Mouse (Mus musculus): Measurements from ENCODE around the gene Rpp21. TPM values are rescaled to one million over a fixed set of nuclear protein-coding genes. Genes with fewer than 3 reads are reported as not detected.
A peak's percentile ranks its signal among the peaks of the same experiment; 100 is the strongest.

The Rpp21 gene
- polyA plus RNA-seq, 1 experiment from 2014 or later: 146 TPM

DNA sequence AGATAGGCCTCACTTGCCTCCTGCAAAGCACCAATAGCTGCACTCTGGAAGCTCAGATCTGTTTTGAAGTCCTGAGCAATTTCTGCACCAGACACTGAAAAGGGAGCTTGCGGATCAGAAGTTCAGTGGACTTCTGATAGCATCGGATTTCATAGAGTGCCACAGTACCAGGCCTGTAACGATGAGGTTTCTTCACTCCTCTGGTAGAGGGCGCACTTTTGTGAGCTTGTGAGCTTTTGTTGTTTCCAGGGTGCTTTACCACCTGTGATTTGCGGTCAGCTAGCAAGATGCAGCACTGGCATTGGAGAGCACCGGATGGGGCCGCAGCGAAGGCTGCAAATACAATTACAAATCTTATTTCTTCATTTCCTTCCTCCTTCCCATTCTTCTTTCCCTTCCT, 30.9 kb downstream of the Rpp21 start:
- no peak overlapping the region for H3K4me3 ChIP-seq (ENCODE audit: low read depth, low read length)
- peaks cover 22% of the 10 kb centered on the region for H3K27me3 ChIP-seq (replicated peaks; ENCODE audit: insufficient read depth, low read length)
- no peaks in the 10 kb centered on the region for H3K9me3 ChIP-seq (ENCODE audit: low read length)
- TF ChIP-seq EP300 (IDR thresholded peaks at IDR 0.05) (no peak), CTCF (IDR thresholded peaks at IDR 0.05) (peak; percentile 64)
- no peak overlapping the region for H3K4me2 ChIP-seq (replicated peaks; ENCODE audit: low read depth, low read length)
- no peak overlapping the region for H3K27ac ChIP-seq (ENCODE audit: low read length)
- no peaks in the 10 kb centered on the region for H3K36me3 ChIP-seq (ENCODE audit: insufficient read depth, low read length)
- ATAC-seq: no peak
- 21% methylated on average over 8 of the region's 8 CpGs for WGBS
- no peaks in the 10 kb centered on the region for H3K4me1 ChIP-seq (ENCODE audit: insufficient read depth, low read depth, low read length)
- DNase-seq (ENCODE audit: low spot score): peak; percentile 52
- H3K9ac ChIP-seq (replicated peaks; ENCODE audit: low read depth): no peak overlapping the region

DNA sequence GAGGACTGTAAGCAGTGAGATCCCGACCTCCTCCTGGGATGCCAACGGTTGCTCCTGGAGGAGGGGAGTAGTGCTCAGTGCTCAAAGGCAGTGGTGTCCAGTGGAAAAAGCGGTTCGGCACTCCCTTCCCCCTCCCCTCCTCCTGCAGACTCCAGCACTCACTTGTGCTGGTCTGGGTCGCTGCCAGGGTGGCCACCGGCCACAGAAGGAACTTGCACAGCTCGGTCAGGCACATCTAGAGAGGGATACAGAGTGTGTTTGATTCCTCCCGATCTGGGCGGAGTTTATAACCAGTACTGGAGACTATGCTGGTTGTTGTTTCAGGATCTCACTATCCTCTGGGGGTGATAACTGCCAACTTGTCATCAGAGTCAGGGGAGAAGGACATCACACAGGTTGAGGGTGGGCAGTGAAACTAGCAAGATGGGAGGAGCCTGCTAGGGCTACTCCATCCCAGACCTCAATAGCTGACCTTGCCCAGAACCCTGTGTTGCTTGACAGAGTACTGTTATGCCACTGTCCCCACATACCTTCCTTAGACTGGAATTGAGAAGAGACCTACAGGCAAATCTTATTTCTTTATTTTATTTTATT, 32.5 kb downstream of the Rpp21 start:
- Histone ChIP-seq H3K27ac (ENCODE audit: low read length) (no peak overlapping the region), H3K9me3 (ENCODE audit: low read length) (no peaks in the 10 kb centered on the region), H3K9ac (replicated peaks; ENCODE audit: low read depth) (no peak overlapping the region), H3K36me3 (ENCODE audit: insufficient read depth, low read length) (no peaks in the 10 kb centered on the region), H3K27me3 (replicated peaks; ENCODE audit: insufficient read depth, low read length) (peaks cover 22% of the 10 kb centered on the region), H3K4me3 (ENCODE audit: low read depth, low read length) (no peak overlapping the region), H3K4me2 (replicated peaks; ENCODE audit: low read depth, low read length) (no peak overlapping the region), H3K4me1 (ENCODE audit: insufficient read depth, low read depth, low read length) (no peaks in the 10 kb centered on the region)
- DNase-seq (ENCODE audit: low spot score) (no peak), ATAC-seq (no peak)
- 7% methylated on average over 9 of the region's 9 CpGs for WGBS
- TF ChIP-seq EP300 (IDR thresholded peaks at IDR 0.05) (no peak), CTCF (IDR thresholded peaks at IDR 0.05) (no peak)

DNA sequence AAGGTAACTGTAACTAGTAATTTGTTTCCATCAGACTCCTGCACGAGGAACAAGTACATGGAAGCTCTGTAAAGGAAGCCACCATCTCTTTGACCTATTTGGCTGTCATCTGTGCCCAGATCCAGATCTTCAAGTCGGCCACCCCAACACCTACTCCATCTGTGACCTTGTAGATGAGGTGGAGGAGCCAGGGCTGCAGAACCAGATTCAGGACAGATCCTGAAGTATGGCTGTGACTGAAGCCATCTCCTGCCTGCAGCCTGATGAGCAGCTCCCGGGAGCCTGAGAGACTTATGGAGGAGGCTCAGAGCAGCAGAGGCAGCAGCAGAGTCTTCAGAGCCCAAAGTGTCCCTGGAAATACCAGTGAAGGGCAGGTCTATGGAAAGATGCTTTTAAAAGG, 33.4 kb downstream of the Rpp21 start:
- Histone ChIP-seq H3K9me3 (ENCODE audit: low read length) (no peaks in the 10 kb centered on the region), H3K27ac (ENCODE audit: low read length) (no peak overlapping the region), H3K9ac (replicated peaks; ENCODE audit: low read depth) (no peak overlapping the region), H3K36me3 (ENCODE audit: insufficient read depth, low read length) (no peaks in the 10 kb centered on the region), H3K4me3 (ENCODE audit: low read depth, low read length) (no peak overlapping the region), H3K4me1 (ENCODE audit: insufficient read depth, low read depth, low read length) (no peaks in the 10 kb centered on the region), H3K27me3 (replicated peaks; ENCODE audit: insufficient read depth, low read length) (peaks cover 15% of the 10 kb centered on the region), H3K4me2 (replicated peaks; ENCODE audit: low read depth, low read length) (no peak overlapping the region)
- ATAC-seq (no peak), DNase-seq (ENCODE audit: low spot score) (no peak)
- TF ChIP-seq CTCF (IDR thresholded peaks at IDR 0.05) (no peak), EP300 (IDR thresholded peaks at IDR 0.05) (no peak)
- 42% methylated on average over 3 of the region's 3 CpGs for WGBS

DNA sequence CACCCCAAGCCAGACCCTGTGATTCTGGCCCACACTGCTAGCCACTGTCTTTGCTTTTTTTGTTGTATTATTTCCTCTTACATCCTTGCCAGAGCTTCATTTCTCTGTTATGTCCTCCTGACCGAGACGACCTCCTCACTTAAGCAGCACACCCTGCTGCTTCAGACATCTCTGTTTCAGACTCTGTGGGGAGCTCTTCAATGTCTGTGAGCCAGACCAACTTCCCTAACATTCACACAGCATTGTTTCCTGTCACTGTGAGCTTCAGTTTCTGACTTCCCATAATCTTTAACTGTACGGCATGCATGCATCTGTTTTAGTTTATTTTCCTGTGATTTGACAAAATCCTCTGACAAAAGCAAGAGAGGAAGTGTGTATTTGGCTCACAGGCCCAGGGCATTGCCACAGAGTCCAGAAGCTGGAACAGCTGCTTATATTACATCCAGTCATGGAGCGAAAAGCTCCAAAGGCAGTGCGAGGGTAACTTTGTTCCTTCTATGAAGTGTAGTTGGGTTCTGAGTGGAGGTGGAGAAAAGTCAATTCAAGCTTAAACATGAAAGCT, 39.2 kb downstream of the Rpp21 start:
- H3K4me3 ChIP-seq (ENCODE audit: low read depth, low read length): no peak overlapping the region
- 56% methylated on average over 5 of the region's 5 CpGs for WGBS
- H3K4me1 ChIP-seq (ENCODE audit: insufficient read depth, low read depth, low read length): no peaks in the 10 kb centered on the region
- no peaks in the 10 kb centered on the region for H3K36me3 ChIP-seq (ENCODE audit: insufficient read depth, low read length)
- TF ChIP-seq CTCF (IDR thresholded peaks at IDR 0.05) (no peak), EP300 (IDR thresholded peaks at IDR 0.05) (no peak)
- peaks cover 23% of the 10 kb centered on the region for H3K27me3 ChIP-seq (replicated peaks; ENCODE audit: insufficient read depth, low read length)
- no peak for ATAC-seq
- no peak for DNase-seq (ENCODE audit: low spot score)
- H3K9ac ChIP-seq (replicated peaks; ENCODE audit: low read depth): no peak overlapping the region
- no peak overlapping the region for H3K27ac ChIP-seq (ENCODE audit: low read length)
- no peak overlapping the region for H3K4me2 ChIP-seq (replicated peaks; ENCODE audit: low read depth, low read length)
- H3K9me3 ChIP-seq (ENCODE audit: low read length): no peaks in the 10 kb centered on the region

DNA sequence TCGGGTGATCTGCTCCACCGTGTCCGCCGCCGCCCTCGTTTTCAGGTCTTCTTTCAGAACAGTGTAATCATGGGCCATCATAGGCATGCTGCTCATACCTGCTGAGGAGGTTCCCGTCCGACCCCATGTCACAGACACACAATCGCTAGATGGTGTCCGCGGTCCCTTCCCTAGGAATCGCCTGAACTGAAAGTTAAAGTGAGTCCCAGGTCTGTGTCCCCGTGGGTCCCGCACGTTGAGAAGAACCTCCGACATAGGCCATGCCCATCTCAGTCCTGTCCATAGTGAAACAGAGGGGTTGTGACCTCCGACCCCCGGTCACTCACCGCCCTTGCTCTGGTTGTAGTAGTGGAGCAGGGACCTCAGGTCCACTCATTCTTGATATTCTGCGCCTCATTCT, 42.3 kb downstream of the Rpp21 start:
- Histone ChIP-seq H3K27me3 (replicated peaks; ENCODE audit: insufficient read depth, low read length) (peaks cover 23% of the 10 kb centered on the region), H3K9ac (replicated peaks; ENCODE audit: low read depth) (no peak overlapping the region), H3K9me3 (ENCODE audit: low read length) (no peaks in the 10 kb centered on the region), H3K27ac (ENCODE audit: low read length) (no peak overlapping the region), H3K4me3 (ENCODE audit: low read depth, low read length) (no peak overlapping the region), H3K4me1 (ENCODE audit: insufficient read depth, low read depth, low read length) (no peaks in the 10 kb centered on the region), H3K4me2 (replicated peaks; ENCODE audit: low read depth, low read length) (no peak overlapping the region), H3K36me3 (ENCODE audit: insufficient read depth, low read length) (no peaks in the 10 kb centered on the region)
- WGBS: 7% methylated on average over 20 of the region's 20 CpGs
- ATAC-seq: no peak
- no peak for TF ChIP-seq CTCF (IDR thresholded peaks at IDR 0.05)
- no peak for TF ChIP-seq EP300 (IDR thresholded peaks at IDR 0.05)
- DNase-seq (ENCODE audit: low spot score): no peak

DNA sequence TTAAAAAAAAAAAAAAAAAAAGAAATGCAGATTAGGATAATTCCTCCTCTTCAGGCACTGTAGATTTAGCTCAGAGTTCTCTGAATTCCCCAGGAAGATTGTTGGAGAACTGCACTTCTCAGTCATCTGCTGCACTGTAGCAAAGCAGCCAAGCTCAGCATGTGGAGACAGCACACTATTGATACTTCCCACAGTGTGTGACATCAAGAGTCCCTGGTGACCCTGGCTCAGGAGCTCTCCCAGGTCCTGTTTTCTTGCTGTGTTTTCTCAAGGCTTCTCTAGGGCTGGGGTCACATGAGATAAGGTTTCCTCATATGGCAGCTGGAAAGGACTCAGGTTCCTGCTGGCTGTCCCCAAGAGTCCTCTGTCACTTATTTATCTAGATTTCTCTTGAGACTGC, 51.0 kb downstream of the Rpp21 start:
- H3K4me1 ChIP-seq (ENCODE audit: insufficient read depth, low read depth, low read length): peaks cover 4% of the 10 kb centered on the region; the same call in 1 of the 2 replicates
- no peak overlapping the region for H3K4me2 ChIP-seq (replicated peaks; ENCODE audit: low read depth, low read length)
- ATAC-seq (no peak), DNase-seq (ENCODE audit: low spot score) (no peak)
- no peaks in the 10 kb centered on the region for H3K36me3 ChIP-seq (ENCODE audit: insufficient read depth, low read length)
- H3K4me3 ChIP-seq (ENCODE audit: low read depth, low read length): no peak overlapping the region
- no peaks in the 10 kb centered on the region for H3K9me3 ChIP-seq (ENCODE audit: low read length)
- 0 out of 2 replicates have a peak, but pooled peaks cover 7% of the 10 kb centered on the region for H3K27me3 ChIP-seq (replicated peaks; ENCODE audit: insufficient read depth, low read length)
- H3K9ac ChIP-seq (replicated peaks; ENCODE audit: low read depth): no peak overlapping the region
- no peak overlapping the region for H3K27ac ChIP-seq (ENCODE audit: low read length)
- TF ChIP-seq EP300 (IDR thresholded peaks at IDR 0.05) (no peak), CTCF (IDR thresholded peaks at IDR 0.05) (no peak)
